Mouse (Mus musculus): Measurements from ENCODE around the gene Ktn1.

- no peak for TF ChIP-seq POLR2A (IDR thresholded peaks at IDR 0.05; ENCODE audit: borderline replicate concordance, extremely low read depth, low read depth, low read length)
- no peak for TF ChIP-seq CTCF (IDR thresholded peaks at IDR 0.05; ENCODE audit: insufficient read depth, low read length)
Observed at GRCm38 (mm10) chr14:47613254-47613653, 35.0 kb upstream of the Ktn1 start.
